Mouse (Mus musculus) heart, adult 2 months (tissue): ENCODE results near the gene Zfp365.

ENCODE experiments used
- CTCF ChIP-seq: fragments of 200-600 bp; IDR thresholded peaks from 2 replicates; pipeline ENCODE4 v1.8.1; 2022; ENCODE audit warnings: antibody characterized with exemption, mild to moderate bottlenecking, moderate library complexity
- EP300 ChIP-seq: fragments of 200-500 bp; IDR thresholded peaks from 2 replicates; pipeline ENCODE4 v1.6.1; 2011; ENCODE audit warnings: low read depth, low read length, control low read depth; ENCODE audit not compliant: insufficient read depth
- POLR2A ChIP-seq: fragments of 200-500 bp; IDR thresholded peaks from 2 replicates; pipeline ENCODE4 v1.6.1; 2011; ENCODE audit warnings: mild to moderate bottlenecking, low read depth, low read length, control low read depth; ENCODE audit not compliant: insufficient read depth

- TF ChIP-seq CTCF = no peak
- TF ChIP-seq POLR2A = no peak
- no peak for TF ChIP-seq EP300
Observed at GRCm38 (mm10) chr10:67868234-67868633, 44.2 kb downstream of the Zfp365 start.
